Mouse (Mus musculus): Measurements from ENCODE around the gene Gm19402. TPM values are rescaled to one million over a fixed set of nuclear protein-coding genes. Genes with fewer than 3 reads are reported as not detected.

Gm19402 gene
- total RNA-seq, 2 experiments from 2014 or later, result not detected

DNA sequence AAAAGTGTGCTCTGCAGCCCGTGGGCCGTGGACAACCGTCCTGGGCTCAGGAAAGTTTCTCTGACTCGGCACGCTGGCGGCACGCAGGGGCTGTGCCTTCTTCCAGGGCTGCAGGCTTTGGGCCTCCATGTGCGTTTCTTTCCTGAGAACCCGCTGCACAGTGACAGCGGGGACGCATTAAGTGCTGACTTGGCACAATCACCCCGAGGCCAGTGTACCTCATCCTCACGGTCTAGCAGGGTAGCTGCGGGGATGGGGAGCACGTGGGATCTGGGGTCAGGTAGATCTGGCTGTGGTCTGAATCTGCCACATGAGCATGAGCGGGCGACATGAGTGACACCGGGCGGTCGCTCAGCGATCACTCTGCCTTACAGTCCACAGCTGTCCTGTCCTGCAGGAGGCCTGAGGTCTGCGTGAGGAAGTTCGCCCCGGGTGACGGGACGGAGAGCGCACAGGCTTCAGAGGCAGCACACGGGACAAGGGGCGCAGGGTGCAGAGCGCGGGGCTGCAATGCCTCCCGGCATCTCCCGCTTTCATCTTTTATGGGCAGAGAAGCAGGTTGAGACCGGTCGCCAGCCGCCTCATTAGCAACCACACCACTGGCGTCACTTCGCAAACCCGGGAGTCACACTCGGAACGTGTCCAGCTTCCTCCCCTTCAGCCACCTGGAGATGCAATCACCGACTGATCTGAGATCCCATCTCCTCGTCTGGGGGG is 26.4 kb downstream of the Gm19402 start:
- DNase-seq, result no peak

DNA sequence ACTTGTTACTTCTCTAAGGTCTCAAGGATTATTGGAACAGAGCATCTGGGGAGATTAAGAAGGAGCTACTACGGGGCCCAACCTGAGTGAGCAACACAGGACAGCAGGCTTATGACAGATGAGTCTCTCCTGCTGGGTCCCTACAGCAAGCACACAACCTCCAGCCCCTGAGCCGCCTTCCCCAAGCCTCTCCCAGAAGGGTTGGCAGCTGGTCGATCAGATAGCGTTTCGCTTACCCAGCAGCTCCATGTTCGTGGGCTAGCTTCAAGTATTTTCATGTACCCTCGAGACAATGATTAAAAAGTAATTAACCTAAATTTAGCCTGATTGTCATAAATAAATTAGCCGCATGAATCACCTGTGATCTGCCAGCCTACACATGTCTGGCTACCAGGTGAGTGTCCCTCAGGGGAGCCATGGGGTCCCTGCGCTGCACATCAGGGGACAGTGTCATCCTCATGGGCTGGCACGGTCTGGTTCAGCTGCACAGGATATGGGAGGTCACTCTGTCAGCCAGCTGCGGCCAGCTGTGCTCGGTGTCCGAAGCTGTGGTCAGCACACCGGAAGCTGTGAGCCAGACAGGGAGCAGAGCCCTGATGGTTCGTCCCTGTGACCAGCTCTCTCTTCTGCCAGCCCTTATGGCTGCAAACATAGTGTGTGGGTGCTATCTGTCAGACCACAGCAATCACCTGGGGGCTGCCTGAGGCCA is 32.1 kb downstream of the Gm19402 start:
- DNase-seq, result no peak

DNA sequence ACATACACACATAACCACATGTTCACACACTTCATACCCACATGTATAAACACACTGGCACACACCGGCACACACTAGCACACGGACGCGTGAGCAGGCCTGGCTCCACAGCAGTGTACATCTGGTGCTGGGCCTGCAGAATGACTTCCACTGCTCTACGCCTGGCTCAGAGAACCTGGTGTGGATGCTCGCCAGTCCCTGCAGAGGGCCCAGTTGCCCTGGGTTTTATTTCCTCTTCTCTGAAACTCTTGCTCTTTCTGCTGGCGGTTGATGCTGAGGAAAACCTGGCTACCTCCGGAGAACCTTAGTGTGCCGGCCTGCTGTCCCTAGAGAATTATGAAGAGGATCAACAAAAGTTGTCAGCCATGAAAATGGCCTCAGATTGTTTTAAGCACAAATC is 38.5 kb downstream of the Gm19402 start:
- DNase-seq, result no peak

DNA sequence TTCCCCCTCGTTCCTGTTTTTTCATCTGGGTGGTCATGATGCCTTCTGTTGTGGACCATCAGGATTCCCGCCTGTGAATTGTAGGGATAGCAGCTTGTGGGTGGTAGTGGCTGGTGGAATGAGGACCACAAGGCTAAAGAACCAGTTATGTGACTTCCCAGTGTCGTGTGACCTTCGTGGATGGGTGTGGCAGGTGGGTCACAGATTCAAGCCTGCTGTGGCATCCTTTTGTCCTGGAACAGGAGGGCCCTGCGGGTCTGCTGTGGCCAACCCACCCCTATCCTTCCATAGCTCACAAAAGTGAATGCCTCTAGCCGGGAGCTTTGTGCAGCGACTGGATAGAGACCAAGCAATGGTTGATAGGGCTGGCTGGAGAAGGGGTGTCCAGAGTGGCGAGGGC is 42.7 kb downstream of the Gm19402 start:
- no peak for DNase-seq

DNA sequence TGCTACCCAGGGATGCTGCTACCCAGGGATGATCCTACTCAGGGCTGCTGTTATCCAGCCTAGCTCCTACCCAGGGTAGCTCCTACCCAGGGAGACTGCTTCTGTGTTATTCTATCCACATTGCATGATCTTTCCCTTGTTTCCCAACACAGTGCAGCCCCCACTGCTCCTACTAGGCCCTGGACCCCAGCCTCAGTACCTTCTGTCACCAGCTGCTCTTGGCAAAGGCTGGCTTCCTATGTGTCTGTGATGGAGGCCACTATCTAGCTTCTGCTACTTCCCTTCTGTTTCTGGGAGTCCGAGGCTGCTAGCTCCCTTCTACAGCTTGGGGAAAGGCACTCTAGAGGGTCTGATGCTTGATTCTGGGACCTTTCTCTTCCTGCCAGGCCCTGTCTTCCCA is 43.1 kb downstream of the Gm19402 start:
- no peak for DNase-seq

DNA sequence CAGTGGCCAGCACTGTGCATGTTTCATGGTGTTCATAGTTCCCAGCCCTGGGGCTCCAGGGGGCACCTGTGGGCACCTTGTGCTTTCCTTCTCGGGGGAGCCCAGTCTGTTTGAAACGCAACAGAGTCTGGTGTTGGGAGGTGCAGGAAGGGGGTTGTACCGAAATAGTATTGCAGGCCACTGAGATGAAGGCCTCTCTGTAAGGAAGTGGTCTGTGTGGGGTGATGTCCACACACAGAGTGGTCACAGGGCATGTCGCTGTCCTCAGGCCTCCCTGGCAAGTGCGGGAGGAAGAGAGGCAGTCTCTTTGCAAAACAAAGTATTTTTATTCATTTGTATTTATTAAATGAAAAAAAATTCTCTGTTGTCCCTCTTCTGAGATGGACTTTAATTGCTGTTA is 45.0 kb downstream of the Gm19402 start:
- no peak for DNase-seq

DNA sequence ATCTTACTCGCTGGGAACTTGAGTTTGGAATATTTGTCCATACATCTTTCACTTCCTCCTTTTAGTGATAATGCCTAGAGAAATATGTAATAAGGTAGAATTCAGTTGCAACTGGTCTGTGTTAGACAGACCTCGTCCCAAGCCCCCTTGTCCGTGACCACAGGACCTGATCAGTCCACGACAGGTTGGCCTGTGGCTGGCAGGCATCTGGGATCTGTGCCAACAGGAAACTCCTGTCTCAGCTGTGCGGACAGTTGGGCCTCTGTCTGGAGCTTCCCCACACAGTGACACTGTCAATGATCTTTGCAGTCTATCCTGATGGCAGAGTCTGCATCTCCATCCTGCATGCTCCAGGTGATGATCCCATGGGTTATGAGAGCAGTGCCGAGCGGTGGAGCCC is 47.4 kb downstream of the Gm19402 start:
- DNase-seq, result no peak

Small RNA genes within 50 kb of the gene (microRNA-seq; reads per million reads assigned to microRNA genes)
- 23.6 to 46.3 reads per million in 2 experiments for gene Mir1930

Other genes with a start within 250 kb of the Gm19402 start
- gene Fam207a, start 175.0 kb downstream of the Gm19402 start, total RNA-seq (2021), result 10 to 100 TPM; 35.1 to 37.4 TPM
- 1 to 10 TPM; 3.6 TPM for gene Itgb2, start 160.5 kb downstream of the Gm19402 start, total RNA-seq (2021)
- gene Pttg1ip, start 109.0 kb downstream of the Gm19402 start, total RNA-seq (2021), result 10 to 100 TPM; 68.2 to 69.0 TPM
- gene Sumo3, start 84.7 kb downstream of the Gm19402 start, total RNA-seq (2021), result 100 to 1,000 TPM; 127 TPM
- gene Gm49325, start 84.6 kb downstream of the Gm19402 start, total RNA-seq (2021), result 10 to 100 TPM; 17.2 to 29.6 TPM
- 10 to 100 TPM; 83.8 to 95.4 TPM for gene Ube2g2, start 68.5 kb downstream of the Gm19402 start, total RNA-seq (2021)
- gene Tspear, start 4.2 kb downstream of the Gm19402 start, total RNA-seq (2021), result not detected
- gene Gm9508, start 6.5 kb upstream of the Gm19402 start, total RNA-seq (2021), result not detected
- not detected for gene Gm10272, start 15.9 kb upstream of the Gm19402 start, total RNA-seq (2021)
- not detected for gene Gm10024, start 20.7 kb upstream of the Gm19402 start, total RNA-seq (2021)
- not detected for gene Gm10142, start 25.1 kb upstream of the Gm19402 start, total RNA-seq (2021)
- gene Krtap12-1, start 29.8 kb upstream of the Gm19402 start, total RNA-seq (2021), result not detected
- gene Gm10100, start 35.7 kb upstream of the Gm19402 start, total RNA-seq (2021), result not detected
- not detected for gene Gm18596, start 51.9 kb upstream of the Gm19402 start, total RNA-seq (2021)
- gene Gm9736, start 60.6 kb upstream of the Gm19402 start, total RNA-seq (2021), result not detected
- gene Gm3233, start 68.9 kb upstream of the Gm19402 start, total RNA-seq (2021), result not detected
- gene Gm3238, start 80.6 kb upstream of the Gm19402 start, total RNA-seq (2021), result not detected
- not detected for gene Gm7138, start 86.2 kb upstream of the Gm19402 start, total RNA-seq (2021)
- gene Gm3250, start 91.8 kb upstream of the Gm19402 start, total RNA-seq (2021), result not detected
- not detected for gene Gm7137, start 97.4 kb upstream of the Gm19402 start, total RNA-seq (2021)
- not detected for gene Gm9639, start 104.3 kb upstream of the Gm19402 start, total RNA-seq (2021)
- gene Gm19668, start 108.4 kb upstream of the Gm19402 start, total RNA-seq (2021), result not detected
- gene Gm9507, start 121.1 kb upstream of the Gm19402 start, total RNA-seq (2021), result not detected
- gene Gm2696, start 123.9 kb upstream of the Gm19402 start, total RNA-seq (2021), result not detected
- not detected for gene Krtap10-4, start 136.3 kb upstream of the Gm19402 start, total RNA-seq (2021)
- gene Krtap10-10, start 145.2 kb upstream of the Gm19402 start, total RNA-seq (2021), result not detected
- gene Gm36176, start 156.0 kb upstream of the Gm19402 start, total RNA-seq (2021), result not detected
- gene Gm10318, start 162.1 kb upstream of the Gm19402 start, total RNA-seq (2021), result not detected
- gene Gm3285, start 171.2 kb upstream of the Gm19402 start, total RNA-seq (2021), result not detected
- 1 to 10 TPM; 3.8 to 4.7 TPM for gene Lrrc3, start 211.8 kb upstream of the Gm19402 start, total RNA-seq (2021)